Mouse (Mus musculus): ENCODE data around the gene Gm21970. TPM values are rescaled to one million over a fixed set of nuclear protein-coding genes. Genes with fewer than 3 reads are reported as not detected.

Gene Gm21970
- polyA plus RNA-seq, 2 experiments = 0.04 TPM; not detected in 1

DNA sequence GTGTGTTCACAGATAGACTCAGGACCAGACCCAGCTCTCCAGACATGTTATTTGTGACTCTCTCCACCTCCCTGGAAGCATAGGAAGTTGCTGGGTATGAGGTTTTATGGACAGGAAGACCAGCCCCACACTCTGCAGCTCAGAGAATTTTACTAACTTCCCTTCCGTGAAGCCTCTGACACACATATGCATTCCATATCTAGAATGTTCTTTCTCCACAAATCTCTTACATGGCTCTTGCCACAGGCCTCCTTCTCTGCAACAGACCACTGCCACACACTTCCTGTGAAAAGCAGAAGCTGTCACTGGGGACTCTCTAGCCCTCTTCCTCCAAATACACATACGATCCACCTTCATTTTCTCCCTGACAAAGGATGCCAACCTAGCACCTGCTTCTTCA, 24.5 kb upstream of the Gm21970 start:
- H3K9ac ChIP-seq (replicated peaks) = no peak overlapping the region
- 29% methylated on average over 2 of the region's 2 CpGs for WGBS (ENCODE audit: insufficient replicate concordance)
- no peak overlapping the region for H3K4me2 ChIP-seq (ENCODE audit: low read depth)
- no peak overlapping the region for H3K4me3 ChIP-seq (ENCODE audit: insufficient read depth in 1 of 2, low read depth in 2 of 2, low read length in 2 of 2)
- no peaks in the 10 kb centered on the region for H3K27me3 ChIP-seq (ENCODE audit: control insufficient read depth, insufficient read depth, low read length)
- DNase-seq (ENCODE audit: low read depth in 3 of 3, low spot score in 3 of 3) = no peak
- H3K4me1 ChIP-seq (replicated peaks; ENCODE audit: control insufficient read depth in 2 of 2, insufficient read depth in 2 of 2, low read length in 1 of 2) = peaks cover 13 to 43% of the 10 kb centered on the region in 2 experiments
- ATAC-seq (ENCODE audit: insufficient read depth) = 0 out of 2 replicates have a peak, but pooled peaks have one; percentile 3
- H3K27ac ChIP-seq = no peak overlapping the region
- TF ChIP-seq CTCF (IDR thresholded peaks at IDR 0.05; ENCODE audit: low read depth) (no peak), EP300 (IDR thresholded peaks at IDR 0.05; ENCODE audit: low read depth) (no peak)
- H3K36me3 ChIP-seq (replicated peaks; ENCODE audit: control insufficient read depth, insufficient read depth, low read depth) = no peaks in the 10 kb centered on the region
- no peaks in the 10 kb centered on the region for H3K9me3 ChIP-seq (ENCODE audit: control insufficient read depth, low read length)

DNA sequence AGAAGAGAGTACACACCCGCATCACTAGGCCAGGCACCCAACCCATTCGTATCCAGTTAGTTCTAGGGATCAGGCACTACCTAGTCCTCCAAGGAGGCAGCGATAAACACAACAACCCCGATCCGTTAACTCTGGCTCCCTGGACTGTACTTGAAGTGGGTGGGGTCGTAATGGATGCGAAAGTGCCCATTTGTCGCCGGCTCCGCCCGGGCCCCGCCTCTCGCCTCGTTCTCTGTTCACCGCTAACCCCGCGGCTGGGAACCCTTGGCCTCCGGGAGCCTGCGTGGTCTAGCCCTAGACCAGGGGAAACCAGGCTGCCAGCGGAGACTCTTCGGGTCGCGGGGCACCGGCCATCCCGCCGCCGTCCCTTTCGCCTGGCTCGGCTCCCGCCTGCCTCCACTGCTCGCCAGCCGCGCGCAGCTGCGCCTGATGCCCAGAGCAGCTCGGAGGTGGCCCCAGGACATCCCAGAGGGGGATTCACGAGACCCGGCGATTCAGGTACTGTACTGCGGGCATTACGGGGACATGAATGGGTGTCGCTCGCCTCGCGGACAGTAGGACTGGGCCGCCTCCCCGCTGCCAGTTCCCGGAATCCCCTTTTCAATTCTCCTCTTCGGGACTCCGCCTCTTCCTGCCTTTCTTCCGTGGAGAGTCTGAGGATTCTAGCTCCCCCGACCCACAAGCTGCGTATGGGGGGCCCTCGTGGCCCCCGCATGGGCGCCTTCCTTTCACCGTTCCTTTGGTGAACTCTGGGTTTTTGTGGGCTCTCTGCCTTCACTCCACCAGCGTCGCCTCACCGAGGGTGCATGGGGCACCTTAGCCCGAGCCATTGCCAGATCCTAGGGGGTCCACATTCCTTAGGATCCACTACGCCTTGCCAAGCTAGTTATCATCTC, 18.7 kb upstream of the Gm21970 start, which contains the start of gene Ifnar2:
Ifnar2 (plus strand) TSS at position 207 of the 896 bp plus-strand sequence.
- TF ChIP-seq EP300 (IDR thresholded peaks at IDR 0.05; ENCODE audit: low read depth) (peak; percentile 62; the same call in 1 of the 2 replicates), CTCF (IDR thresholded peaks at IDR 0.05; ENCODE audit: low read depth) (no peak)
- Histone ChIP-seq H3K4me2 (ENCODE audit: low read depth) (peak within 1 kb of the TSS; percentile 96), H3K36me3 (replicated peaks; ENCODE audit: control insufficient read depth, insufficient read depth, low read depth) (peaks cover 15% of the 10 kb centered on the region), H3K27me3 (ENCODE audit: control insufficient read depth, insufficient read depth, low read length) (no peaks in the 10 kb centered on the region), H3K4me3 (ENCODE audit: insufficient read depth in 1 of 2, low read depth in 2 of 2, low read length in 2 of 2) (peak within 1 kb of the TSS; percentile 86 to 100), H3K27ac (peak within 1 kb of the TSS; percentile 97), H3K4me1 (replicated peaks; ENCODE audit: control insufficient read depth in 2 of 2, insufficient read depth in 2 of 2, low read length in 1 of 2) (peaks cover 18 to 27% of the 10 kb centered on the region in 2 experiments), H3K9ac (replicated peaks) (peak within 1 kb of the TSS; percentile 100), H3K9me3 (ENCODE audit: control insufficient read depth, low read length) (no peaks in the 10 kb centered on the region)
- ATAC-seq (ENCODE audit: insufficient read depth) (peak; percentile 95), DNase-seq (ENCODE audit: low read depth in 3 of 3, low spot score in 3 of 3) (peak; percentile 81 to 88 (median 81))
- WGBS (ENCODE audit: insufficient replicate concordance) = under 1% methylated on average over 62 of the region's 62 CpGs

DNA sequence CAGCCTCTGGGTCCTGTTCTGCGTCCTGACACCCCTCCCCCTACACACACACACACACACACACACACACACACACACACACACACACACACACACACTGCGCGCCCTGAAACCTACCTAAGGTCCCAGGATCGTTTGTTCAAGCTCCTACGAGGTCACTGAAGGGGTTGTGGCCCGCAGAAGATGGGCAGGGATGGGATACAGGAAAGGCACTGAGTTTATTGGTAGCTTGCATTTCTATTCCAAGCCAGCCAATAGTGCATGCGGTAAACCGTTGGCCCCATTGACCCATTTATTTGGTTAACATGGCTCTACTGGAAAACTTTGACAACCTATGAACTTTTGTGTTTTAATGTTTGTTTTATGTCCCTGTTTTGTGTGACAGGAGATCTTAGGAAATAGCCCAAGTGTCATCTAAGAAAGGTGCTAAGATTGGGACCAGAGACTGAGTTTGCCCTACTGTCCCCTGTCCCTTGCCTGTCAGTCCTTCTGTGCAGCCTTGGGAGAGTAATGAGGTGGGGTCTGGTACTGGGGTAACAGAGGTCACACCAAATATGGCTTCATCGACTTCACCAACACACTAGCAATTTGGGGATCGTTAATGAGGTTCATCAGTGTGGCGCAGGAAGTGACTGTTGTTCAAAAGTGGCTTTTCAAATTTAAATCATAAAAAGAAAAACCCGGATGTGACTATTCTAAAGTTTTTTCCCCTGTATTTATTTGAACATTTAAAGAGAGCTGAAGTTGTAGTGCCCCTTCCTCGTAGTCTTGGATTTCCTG, 17.9 kb upstream of the Gm21970 start:
- peak overlapping the region; percentile 96 for H3K4me2 ChIP-seq (ENCODE audit: low read depth)
- no peak for TF ChIP-seq CTCF (IDR thresholded peaks at IDR 0.05; ENCODE audit: low read depth)
- no peak for TF ChIP-seq EP300 (IDR thresholded peaks at IDR 0.05; ENCODE audit: low read depth)
- no peaks in the 10 kb centered on the region for H3K27me3 ChIP-seq (ENCODE audit: control insufficient read depth, insufficient read depth, low read length)
- 18% methylated on average over 13 of the region's 13 CpGs for WGBS (ENCODE audit: insufficient replicate concordance)
- H3K4me1 ChIP-seq (replicated peaks; ENCODE audit: control insufficient read depth in 2 of 2, insufficient read depth in 2 of 2, low read length in 1 of 2) = peaks cover 18 to 27% of the 10 kb centered on the region in 2 experiments
- DNase-seq (ENCODE audit: low read depth in 3 of 3, low spot score in 3 of 3) (no peak), ATAC-seq (ENCODE audit: insufficient read depth) (no peak; the same call in 1 of the 2 replicates)
- peaks cover 17% of the 10 kb centered on the region for H3K36me3 ChIP-seq (replicated peaks; ENCODE audit: control insufficient read depth, insufficient read depth, low read depth)
- peak overlapping the region; percentile 100 for H3K9ac ChIP-seq (replicated peaks)
- H3K9me3 ChIP-seq (ENCODE audit: control insufficient read depth, low read length) = no peaks in the 10 kb centered on the region
- H3K4me3 ChIP-seq (ENCODE audit: insufficient read depth in 1 of 2, low read depth in 2 of 2, low read length in 2 of 2) = peak overlapping the region; percentile 86 to 100
- peak overlapping the region; percentile 97 for H3K27ac ChIP-seq

DNA sequence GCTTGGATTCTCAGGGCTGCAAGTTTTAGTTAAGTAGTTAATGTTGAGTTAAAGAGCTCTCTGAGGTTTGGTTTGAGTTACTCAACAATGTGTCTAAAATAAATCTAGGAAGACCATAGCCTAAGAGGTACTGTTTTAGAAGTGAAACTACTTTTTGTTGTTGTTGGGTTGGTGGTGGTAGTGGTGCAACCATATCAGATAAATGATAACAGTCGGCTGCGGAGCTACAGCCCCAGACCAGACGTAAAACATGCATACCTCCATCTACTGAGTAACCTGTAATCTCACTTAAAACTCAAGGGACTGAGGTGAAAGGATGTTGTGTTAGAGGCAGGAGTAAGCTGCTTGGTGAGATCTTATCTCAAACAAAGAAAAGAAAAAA, 17.3 kb upstream of the Gm21970 start:
- Histone ChIP-seq H3K27ac (peak overlapping the region; percentile 97), H3K4me2 (ENCODE audit: low read depth) (peak overlapping the region; percentile 96), H3K9me3 (ENCODE audit: control insufficient read depth, low read length) (no peaks in the 10 kb centered on the region), H3K4me3 (ENCODE audit: insufficient read depth in 1 of 2, low read depth in 2 of 2, low read length in 2 of 2) (peak overlapping the region; percentile 86 to 100), H3K27me3 (ENCODE audit: control insufficient read depth, insufficient read depth, low read length) (no peaks in the 10 kb centered on the region), H3K36me3 (replicated peaks; ENCODE audit: control insufficient read depth, insufficient read depth, low read depth) (peaks cover 17% of the 10 kb centered on the region), H3K4me1 (replicated peaks; ENCODE audit: control insufficient read depth in 2 of 2, insufficient read depth in 2 of 2, low read length in 1 of 2) (peaks cover 20 to 27% of the 10 kb centered on the region in 2 experiments), H3K9ac (replicated peaks) (peak overlapping the region; percentile 100)
- DNase-seq (ENCODE audit: low read depth in 3 of 3, low spot score in 3 of 3) (no peak), ATAC-seq (ENCODE audit: insufficient read depth) (no peak)
- 12% methylated on average over 3 of the region's 3 CpGs for WGBS (ENCODE audit: insufficient replicate concordance)
- no peak for TF ChIP-seq CTCF (IDR thresholded peaks at IDR 0.05; ENCODE audit: low read depth)
- TF ChIP-seq EP300 (IDR thresholded peaks at IDR 0.05; ENCODE audit: low read depth) = no peak

Data from liver, embryonic 14.5 days (tissue).